Mouse (Mus musculus) embryonic facial prominence, embryonic 12.5 days (tissue): ENCODE measurements at regions not wholly inside any gene's neighbourhood (a gene's known extent, or its start where the extent isn't known, plus 50 kb on each side); places are given as distances from the start of the nearest gene placed in this dataset.

Experiments used
- ATAC-seq: fragments of 200-750 bp; cut with Nextera tagmentation; 2 replicates; pipeline ENCODE4 v1.8.0; 2017; ENCODE audit not compliant: insufficient number of reproducible peaks, insufficient read depth, low FRiP score, low TSS enrichment
- H3K27ac ChIP-seq: fragments of 300-500 bp; sonication (generic); 2 replicates; pipeline ENCODE4 v1.5.1; 2016; ENCODE audit warnings: mild to moderate bottlenecking
- H3K27me3 ChIP-seq: fragments of 300-500 bp; sonication (generic); 2 replicates; pipeline ENCODE4 v1.6.1; 2016; ENCODE audit warnings: mild to moderate bottlenecking, moderate library complexity
- H3K36me3 ChIP-seq: fragments of 300-500 bp; sonication (generic); 2 replicates; pipeline ENCODE4 v1.6.1; 2016; ENCODE audit warnings: mild to moderate bottlenecking
- H3K4me1 ChIP-seq: fragments of 300-500 bp; sonication (generic); 2 replicates; pipeline ENCODE4 v1.6.1; 2016
- H3K4me2 ChIP-seq: fragments of 300-500 bp; sonication (generic); replicated peaks from 2 replicates; pipeline ENCODE4 v1.6.1; 2016; ENCODE audit warnings: mild to moderate bottlenecking, moderate library complexity
- H3K4me3 ChIP-seq: fragments of 300-500 bp; sonication (generic); 2 replicates; pipeline ENCODE4 v1.5.1; 2016; ENCODE audit warnings: mild to moderate bottlenecking
- H3K9ac ChIP-seq: fragments of 300-500 bp; sonication (generic); 2 replicates; pipeline ENCODE4 v1.6.1; 2016; ENCODE audit warnings: mild to moderate bottlenecking, moderate library complexity
- H3K9me3 ChIP-seq: fragments of 300-500 bp; sonication (generic); 2 replicates; pipeline ENCODE4 v1.6.1; 2016; ENCODE audit warnings: mild to moderate bottlenecking, moderate library complexity
- WGBS: fragments of 180-500 bp; shearing (Covaris S2); methylation state at CpG from one replicate; pipeline ENCODE4 v1.1.7; 2016; 5-methylcytosine and 5-hydroxymethylcytosine counted together

DNA sequence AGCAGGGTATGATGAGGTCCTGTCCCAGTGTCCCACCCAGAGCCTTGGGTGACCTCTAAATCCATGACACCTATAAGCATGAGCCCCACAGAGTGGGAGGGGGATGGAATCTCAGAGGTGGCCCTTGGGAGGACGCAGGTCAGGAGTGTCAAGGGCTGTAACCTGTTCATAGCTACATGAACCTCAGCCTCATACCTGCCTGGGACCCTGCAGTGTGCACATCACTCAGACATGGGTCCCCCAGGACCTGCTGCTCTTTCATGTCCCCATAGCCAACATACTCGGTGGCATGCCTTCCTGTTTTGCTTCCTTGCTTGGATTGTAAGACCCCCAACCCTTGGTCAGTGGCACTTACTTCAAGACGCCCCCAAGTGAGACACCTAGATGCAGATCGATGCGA, 66.9 kb upstream of the Hs6st1 start:
- Histone ChIP-seq H3K9me3 (no peaks in the 10 kb centered on the region), H3K4me3 (no peak overlapping the region), H3K27me3 (no peaks in the 10 kb centered on the region), H3K36me3 (no peaks in the 10 kb centered on the region), H3K27ac (no peak overlapping the region), H3K4me1 (peaks cover 5% of the 10 kb centered on the region; the same call in 1 of the 2 replicates), H3K4me2 (no peak overlapping the region), H3K9ac (no peak overlapping the region)
- ATAC-seq: no peak
- WGBS: 90% methylated on average over 5 of the region's 5 CpGs

DNA sequence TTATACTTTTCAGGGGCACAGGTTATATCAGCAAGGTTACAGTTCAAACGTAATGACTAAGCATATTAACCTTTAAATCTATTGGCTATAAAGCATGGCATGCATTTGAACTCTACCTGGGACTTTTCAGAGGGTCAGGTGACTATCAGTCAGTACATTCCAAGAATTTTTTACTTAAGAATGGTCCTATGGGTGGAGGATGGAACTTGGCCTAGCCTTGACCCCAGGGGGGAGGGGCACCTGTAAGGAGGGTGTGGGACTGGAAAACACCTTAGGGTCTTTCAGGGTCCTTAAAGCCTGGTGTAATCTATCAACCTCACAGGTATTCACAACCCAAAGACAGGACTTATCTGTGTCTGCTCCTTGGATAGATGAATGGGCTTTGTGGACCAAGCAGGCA, 66.4 kb upstream of the Hs6st1 start:
- WGBS: 80% methylated on average over 1 of the region's 1 CpGs

DNA sequence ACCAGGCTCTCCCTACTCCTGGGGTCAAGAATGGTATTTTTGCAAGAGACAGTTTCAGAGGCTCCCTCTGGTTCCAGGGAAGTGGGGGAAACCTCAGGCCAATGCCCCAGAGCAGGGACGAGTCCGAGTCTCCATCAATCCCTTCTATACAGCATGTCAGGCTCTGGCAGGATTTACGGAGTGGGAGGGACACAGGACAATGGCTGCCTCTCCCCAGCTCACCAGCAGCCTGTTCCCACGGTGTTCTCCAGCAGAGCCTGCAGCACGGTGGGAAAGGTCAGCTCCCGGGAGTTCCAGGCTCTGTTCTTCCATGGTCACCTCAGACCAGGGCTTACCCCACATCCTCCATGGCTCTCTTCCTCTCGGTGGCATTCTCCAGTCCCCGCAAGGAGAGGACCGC, 64.6 kb upstream of the Hs6st1 start:
- 26% methylated on average over 9 of the region's 9 CpGs for WGBS
- no peaks in the 10 kb centered on the region for H3K27me3 ChIP-seq
- no peaks in the 10 kb centered on the region for H3K9me3 ChIP-seq
- H3K4me1 ChIP-seq: peaks cover 10% of the 10 kb centered on the region; the same call in 1 of the 2 replicates
- H3K4me2 ChIP-seq: no peak overlapping the region
- H3K27ac ChIP-seq: 0 out of 2 replicates have a peak overlapping the region, but pooled peaks have one; percentile 24
- no peaks in the 10 kb centered on the region for H3K36me3 ChIP-seq
- no peak for ATAC-seq
- no peak overlapping the region for H3K4me3 ChIP-seq
- H3K9ac ChIP-seq: no peak overlapping the region

More for the DNA sequence above, 66.4 kb upstream of the Hs6st1 start:
- Histone ChIP-seq H3K9ac (no peak overlapping the region), H3K4me1 (peaks cover 5% of the 10 kb centered on the region; the same call in 1 of the 2 replicates), H3K27me3 (no peaks in the 10 kb centered on the region), H3K4me3 (no peak overlapping the region), H3K27ac (no peak overlapping the region), H3K9me3 (no peaks in the 10 kb centered on the region), H3K36me3 (no peaks in the 10 kb centered on the region), H3K4me2 (no peak overlapping the region)
- no peak for ATAC-seq

DNA sequence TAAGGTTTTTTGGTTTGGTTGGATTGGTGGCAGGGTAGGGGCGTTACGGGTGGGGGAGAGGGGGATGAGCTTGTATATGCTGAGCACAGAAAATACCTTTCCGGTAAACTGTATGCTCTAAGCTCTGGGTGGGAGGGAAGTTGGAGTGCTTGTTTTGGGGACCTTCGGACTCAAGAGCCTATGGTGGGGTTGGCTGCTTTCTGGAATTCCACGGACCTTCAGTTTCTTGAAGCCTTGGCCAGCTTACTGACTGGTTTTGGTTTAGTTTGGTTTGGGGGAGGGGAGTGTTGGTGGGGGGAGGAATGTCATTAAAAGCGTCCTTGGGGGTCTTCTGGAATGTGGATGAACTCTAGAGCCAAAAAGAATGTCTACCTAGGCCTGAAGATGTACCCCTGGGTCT, 59.6 kb upstream of the Hs6st1 start:
- Histone ChIP-seq H3K27me3 (no peaks in the 10 kb centered on the region), H3K27ac (no peak overlapping the region), H3K4me3 (no peak overlapping the region), H3K36me3 (no peaks in the 10 kb centered on the region), H3K4me2 (no peak overlapping the region), H3K4me1 (peaks cover 9% of the 10 kb centered on the region; the same call in 1 of the 2 replicates), H3K9ac (no peak overlapping the region), H3K9me3 (no peaks in the 10 kb centered on the region)
- 0 out of 2 replicates have a peak, but pooled peaks have one; percentile 24 for ATAC-seq
- WGBS: 82% methylated on average over 6 of the region's 6 CpGs

DNA sequence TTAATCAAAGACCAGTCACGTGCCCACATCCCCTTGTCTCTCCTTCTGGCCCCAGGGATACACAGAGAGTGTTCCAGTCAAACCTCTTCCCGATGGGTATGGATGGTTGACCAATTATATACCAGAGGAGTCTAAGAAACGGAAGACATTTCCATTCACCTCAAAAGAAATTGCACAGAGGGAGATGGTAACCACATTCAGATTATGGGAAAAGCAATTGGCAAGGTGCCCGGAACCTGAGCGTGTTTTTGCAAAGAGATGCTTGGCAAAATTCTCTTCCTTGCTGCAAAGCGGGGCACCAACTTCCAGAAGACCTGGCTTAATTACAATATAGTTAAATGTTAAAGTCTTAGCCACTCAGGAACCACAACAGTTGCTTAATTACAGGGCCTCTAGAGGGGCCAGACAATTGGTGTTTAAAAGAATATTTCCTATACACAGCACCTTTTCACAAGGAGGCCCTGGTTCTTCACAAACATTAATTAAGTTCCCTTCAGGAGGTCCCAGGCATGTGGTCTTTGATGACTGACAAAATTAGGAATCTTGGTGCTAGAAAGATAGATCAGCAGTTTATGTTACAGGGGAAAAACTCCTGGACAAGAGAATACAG, 59.1 kb upstream of the Hs6st1 start:
- peaks cover 5% of the 10 kb centered on the region; the same call in 1 of the 2 replicates for H3K4me1 ChIP-seq
- no peak for ATAC-seq
- no peak overlapping the region for H3K4me3 ChIP-seq
- no peaks in the 10 kb centered on the region for H3K36me3 ChIP-seq
- no peak overlapping the region for H3K9ac ChIP-seq
- no peak overlapping the region for H3K27ac ChIP-seq
- no peaks in the 10 kb centered on the region for H3K27me3 ChIP-seq
- WGBS: 70% methylated on average over 6 of the region's 6 CpGs
- no peak overlapping the region for H3K4me2 ChIP-seq
- no peaks in the 10 kb centered on the region for H3K9me3 ChIP-seq

DNA sequence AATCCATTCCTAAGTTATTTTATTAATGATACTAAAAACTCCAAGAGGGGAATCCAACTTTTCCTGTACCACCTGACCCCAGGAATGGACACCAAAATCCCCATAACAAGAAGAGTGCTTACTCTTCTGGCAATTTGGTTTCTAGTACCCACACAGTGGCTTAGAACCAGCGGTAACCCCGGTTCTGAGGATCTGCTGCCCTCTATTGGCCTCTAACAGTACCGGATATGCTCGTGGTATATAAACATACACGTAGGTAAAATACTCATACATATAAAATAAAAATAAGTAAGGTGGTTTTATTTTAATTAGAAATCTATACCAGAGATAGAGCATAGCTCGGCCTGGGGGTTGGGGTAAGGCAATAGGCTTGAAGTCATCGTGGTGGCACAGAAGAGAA, 58.0 kb upstream of the Hs6st1 start:
- no peak overlapping the region for H3K4me2 ChIP-seq
- no peaks in the 10 kb centered on the region for H3K27me3 ChIP-seq
- no peaks in the 10 kb centered on the region for H3K9me3 ChIP-seq
- ATAC-seq: no peak
- WGBS: 80% methylated on average over 7 of the region's 7 CpGs
- H3K4me1 ChIP-seq: peaks cover 5% of the 10 kb centered on the region; the same call in 1 of the 2 replicates
- H3K27ac ChIP-seq: no peak overlapping the region
- no peaks in the 10 kb centered on the region for H3K36me3 ChIP-seq
- H3K9ac ChIP-seq: no peak overlapping the region
- no peak overlapping the region for H3K4me3 ChIP-seq

DNA sequence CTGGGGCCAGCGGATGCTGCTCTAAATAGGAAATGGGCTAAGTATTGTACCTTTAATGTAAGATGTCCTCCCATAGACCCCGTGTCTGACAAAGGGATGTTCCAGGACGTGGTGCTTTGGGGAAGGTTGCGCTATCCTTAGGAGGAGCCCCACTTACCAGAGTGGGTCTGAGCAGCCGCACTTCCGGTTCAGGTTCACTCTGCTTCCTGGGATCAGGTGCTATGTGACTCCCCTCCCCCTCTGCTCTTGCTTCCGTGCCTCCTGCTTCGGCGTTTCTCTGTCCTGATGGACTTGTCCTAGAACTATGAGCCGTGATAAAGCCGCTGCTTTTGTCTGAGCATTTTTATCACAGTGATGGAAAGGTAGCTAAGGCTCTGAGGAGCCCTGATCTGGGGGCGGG, 57.4 kb upstream of the Hs6st1 start:
- no peak overlapping the region for H3K4me2 ChIP-seq
- peaks cover 5% of the 10 kb centered on the region; the same call in 1 of the 2 replicates for H3K4me1 ChIP-seq
- WGBS: 79% methylated on average over 12 of the region's 12 CpGs
- H3K27me3 ChIP-seq: no peaks in the 10 kb centered on the region
- no peak overlapping the region for H3K4me3 ChIP-seq
- no peak overlapping the region for H3K9ac ChIP-seq
- no peaks in the 10 kb centered on the region for H3K36me3 ChIP-seq
- no peak for ATAC-seq
- no peak overlapping the region for H3K27ac ChIP-seq
- H3K9me3 ChIP-seq: no peaks in the 10 kb centered on the region

DNA sequence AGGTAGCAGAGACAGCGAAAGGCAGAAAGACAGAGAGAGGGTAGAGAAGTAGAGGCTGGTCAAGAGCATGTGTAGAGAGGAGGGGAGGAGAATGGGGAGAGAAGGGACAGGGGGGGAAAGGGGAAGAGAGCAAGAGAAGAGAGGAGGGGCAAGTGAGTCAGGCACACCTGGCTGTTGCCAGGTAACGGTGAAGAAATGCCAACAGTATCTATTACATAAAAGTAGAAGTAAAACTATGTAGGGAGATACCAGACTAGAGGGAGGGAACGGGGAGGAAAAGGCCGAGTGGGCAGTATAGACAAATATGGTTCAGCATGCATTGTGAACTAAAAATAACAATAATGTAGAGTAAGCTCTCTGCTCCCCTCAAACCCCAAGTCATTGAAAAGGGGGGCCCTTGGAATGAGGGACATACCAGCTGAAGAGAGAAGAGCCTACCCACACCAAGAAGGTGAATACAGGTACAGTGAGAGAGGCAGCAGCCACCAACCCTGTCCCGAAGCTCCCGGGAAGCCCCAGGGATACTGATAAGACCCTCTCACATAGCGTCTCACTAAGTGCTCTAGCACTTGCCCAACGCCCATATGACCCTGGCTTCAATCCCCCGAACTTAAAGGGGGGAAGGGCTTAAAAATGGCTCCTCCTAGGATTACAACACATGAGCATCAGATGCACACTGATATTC, 56.0 kb upstream of the Hs6st1 start:
- H3K9ac ChIP-seq: no peak overlapping the region
- H3K4me1 ChIP-seq: peaks cover 9% of the 10 kb centered on the region
- H3K4me3 ChIP-seq: no peak overlapping the region
- no peaks in the 10 kb centered on the region for H3K36me3 ChIP-seq
- ATAC-seq: no peak
- no peaks in the 10 kb centered on the region for H3K27me3 ChIP-seq
- no peaks in the 10 kb centered on the region for H3K9me3 ChIP-seq
- H3K4me2 ChIP-seq: no peak overlapping the region
- WGBS: 79% methylated on average over 9 of the region's 9 CpGs
- H3K27ac ChIP-seq: no peak overlapping the region

DNA sequence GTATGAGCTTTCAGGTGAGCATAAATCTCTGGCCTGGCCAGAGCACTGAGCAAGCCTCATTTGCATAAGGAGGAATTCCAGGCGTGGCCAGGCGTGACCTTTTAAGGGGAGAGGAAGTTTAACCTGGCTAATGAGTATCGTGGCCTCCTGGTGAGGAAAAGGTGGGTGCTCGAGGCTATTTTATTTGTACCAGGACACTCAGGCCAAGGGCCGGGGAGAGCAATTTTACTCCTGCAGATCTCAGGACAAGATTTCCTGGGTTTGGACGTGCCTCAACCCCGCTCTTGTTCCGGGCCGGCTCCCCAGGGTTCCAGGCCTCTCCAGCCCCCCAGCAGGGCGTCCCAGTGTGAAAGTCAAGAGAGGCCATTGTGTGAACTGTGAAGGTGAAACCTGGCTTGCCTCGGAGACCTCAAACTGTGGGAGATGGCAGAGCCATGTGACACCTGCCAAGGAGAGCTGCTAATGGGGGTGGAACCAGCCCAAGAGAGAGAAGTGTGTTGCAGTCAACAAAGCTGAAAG, 54.3 kb upstream of the Hs6st1 start:
- WGBS: 16% methylated on average over 11 of the region's 11 CpGs
- Histone ChIP-seq H3K4me1 (peaks cover 18% of the 10 kb centered on the region), H3K36me3 (no peaks in the 10 kb centered on the region), H3K27ac (no peak overlapping the region), H3K9me3 (no peaks in the 10 kb centered on the region), H3K9ac (no peak overlapping the region), H3K27me3 (no peaks in the 10 kb centered on the region), H3K4me3 (no peak overlapping the region), H3K4me2 (no peak overlapping the region)
- no peak for ATAC-seq

DNA sequence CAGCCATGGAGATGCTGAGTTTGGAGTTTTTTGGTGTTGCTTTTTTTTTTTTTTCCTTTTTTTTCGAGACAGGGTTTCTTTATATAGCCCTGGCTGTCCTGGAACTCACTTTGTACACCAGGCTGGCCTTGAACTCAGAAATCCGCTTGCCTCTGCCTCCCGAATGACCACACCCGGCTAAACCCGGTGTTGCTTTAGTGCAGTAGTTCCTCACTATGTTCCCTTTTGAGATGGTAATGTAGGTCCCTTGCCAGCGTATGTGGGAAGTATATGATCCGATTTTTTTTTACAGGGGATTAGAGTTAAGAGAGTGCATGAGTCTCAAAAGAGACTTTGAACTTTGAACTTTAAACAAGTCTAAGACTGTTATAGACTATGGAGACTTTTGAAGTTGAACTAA, 53.8 kb upstream of the Hs6st1 start:
- Histone ChIP-seq H3K9me3 (no peaks in the 10 kb centered on the region), H3K27ac (no peak overlapping the region), H3K4me3 (no peak overlapping the region), H3K36me3 (no peaks in the 10 kb centered on the region), H3K4me1 (peaks cover 18% of the 10 kb centered on the region), H3K9ac (no peak overlapping the region), H3K27me3 (no peaks in the 10 kb centered on the region), H3K4me2 (no peak overlapping the region)
- 74% methylated on average over 7 of the region's 7 CpGs for WGBS
- no peak for ATAC-seq

DNA sequence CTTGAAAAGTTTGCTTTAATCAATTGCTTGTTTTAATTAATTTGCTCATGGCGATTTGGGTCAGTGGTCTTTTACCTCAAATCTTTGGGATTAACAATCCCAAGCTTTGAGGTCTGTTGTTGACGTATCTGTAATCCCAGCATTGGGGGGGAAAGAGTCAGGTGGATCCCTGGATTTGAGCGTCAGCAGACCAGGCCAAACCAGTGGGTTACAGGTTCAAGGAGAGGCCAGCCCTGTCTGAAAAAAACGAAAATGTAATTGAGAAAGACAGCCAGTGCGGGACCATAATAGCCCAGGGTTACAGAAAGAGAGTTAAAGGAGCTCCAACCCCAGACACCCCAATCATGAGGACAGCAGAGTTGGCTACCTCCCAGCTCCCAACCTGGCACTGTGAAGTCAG, 53.0 kb upstream of the Hs6st1 start:
- H3K27ac ChIP-seq: peak overlapping the region; percentile 2; the same call in 1 of the 2 replicates
- ATAC-seq: no peak

DNA sequence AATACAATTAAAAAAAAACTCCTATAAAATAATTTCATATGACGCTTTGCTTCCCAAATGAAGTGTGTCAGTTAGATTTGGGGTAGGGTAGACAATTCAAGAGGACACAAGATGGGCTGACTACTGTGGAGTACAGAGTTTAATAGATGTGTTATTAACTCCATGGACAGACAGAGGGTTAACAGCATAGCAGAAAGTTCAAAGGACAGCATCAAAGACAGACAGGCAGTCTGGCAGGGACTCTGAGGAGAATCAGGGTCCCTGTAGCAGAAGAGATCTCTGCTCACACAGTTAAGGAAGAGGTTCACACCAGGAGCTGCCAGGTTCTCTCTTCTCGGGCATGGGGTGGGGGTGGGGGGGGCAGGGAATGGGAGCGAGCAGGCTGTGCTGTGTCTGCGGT, 51.6 kb upstream of the Hs6st1 start:
- H3K27me3 ChIP-seq: no peaks in the 10 kb centered on the region
- H3K4me3 ChIP-seq: no peak overlapping the region
- peak overlapping the region; percentile 78 for H3K27ac ChIP-seq
- peaks cover 18% of the 10 kb centered on the region for H3K4me1 ChIP-seq
- no peak overlapping the region for H3K9ac ChIP-seq
- peak overlapping the region; percentile 12 for H3K4me2 ChIP-seq
- 32% methylated on average over 4 of the region's 4 CpGs for WGBS
- H3K36me3 ChIP-seq: no peaks in the 10 kb centered on the region
- peak; percentile 16; the same call in 1 of the 2 replicates for ATAC-seq
- H3K9me3 ChIP-seq: no peaks in the 10 kb centered on the region

More for the DNA sequence above, 53.0 kb upstream of the Hs6st1 start:
- H3K9ac ChIP-seq: no peak overlapping the region
- no peak overlapping the region for H3K4me3 ChIP-seq
- peaks cover 18% of the 10 kb centered on the region for H3K4me1 ChIP-seq
- no peaks in the 10 kb centered on the region for H3K9me3 ChIP-seq
- no peaks in the 10 kb centered on the region for H3K36me3 ChIP-seq
- H3K27me3 ChIP-seq: no peaks in the 10 kb centered on the region
- no peak overlapping the region for H3K4me2 ChIP-seq
- 66% methylated on average over 5 of the region's 5 CpGs for WGBS
